Mouse (Mus musculus) monocyte, adult 5-6 weeks (primary cell): ENCODE data around the gene Dact1. TPM values are rescaled to one million over a fixed set of nuclear protein-coding genes. Genes with fewer than 3 reads are reported as not detected.

Experiments
- ATAC-seq: fragments of 153-309, 156-312 bp; replicated peaks from 2 replicates; pipeline ENCODE4 v1.8.0; 2017; ENCODE audit warnings: mild to moderate bottlenecking; ENCODE audit not compliant: low TSS enrichment, insufficient number of reproducible peaks, severe bottlenecking, poor library complexity, low FRiP score
- total RNA-seq: library from RNA; stranded (forward); fragments of 200-1000, 200-491, 200-594 nt; gene quantifications from 3 replicates; pipeline ENCODE4 v1.2.3, GENCODE M21; 2017

The Dact1 gene
- total RNA-seq, 1 experiment from 2014 or later, result not detected

DNA sequence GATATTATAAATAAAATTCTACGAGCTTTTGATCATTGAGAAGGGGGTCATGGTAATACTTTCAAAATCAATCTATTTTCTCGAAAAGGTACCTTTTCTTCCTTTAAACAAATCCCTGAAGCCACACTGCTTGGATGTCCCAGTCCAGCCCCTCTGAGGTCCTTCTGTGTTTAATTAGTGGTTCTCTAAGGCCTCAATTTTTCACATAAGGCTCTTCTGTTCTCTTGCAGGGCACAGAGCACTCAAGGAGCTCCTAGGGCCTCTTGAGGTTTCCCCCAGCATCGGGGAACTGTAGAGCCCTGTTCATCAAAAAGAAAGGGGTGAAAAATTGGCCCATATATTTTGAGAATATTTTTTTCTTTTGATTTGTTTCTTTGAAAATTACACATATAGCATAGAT is 23.0 kb downstream of the Dact1 start:
- ATAC-seq, result no peak

- ATAC-seq, result no peak
These were observed 23.9 kb downstream of the Dact1 start for GRCm38 (mm10) chr12:71333561-71333960.

- ATAC-seq, result no peak
These were observed 27.4 kb downstream of the Dact1 start for GRCm38 (mm10) chr12:71337025-71337582.

DNA sequence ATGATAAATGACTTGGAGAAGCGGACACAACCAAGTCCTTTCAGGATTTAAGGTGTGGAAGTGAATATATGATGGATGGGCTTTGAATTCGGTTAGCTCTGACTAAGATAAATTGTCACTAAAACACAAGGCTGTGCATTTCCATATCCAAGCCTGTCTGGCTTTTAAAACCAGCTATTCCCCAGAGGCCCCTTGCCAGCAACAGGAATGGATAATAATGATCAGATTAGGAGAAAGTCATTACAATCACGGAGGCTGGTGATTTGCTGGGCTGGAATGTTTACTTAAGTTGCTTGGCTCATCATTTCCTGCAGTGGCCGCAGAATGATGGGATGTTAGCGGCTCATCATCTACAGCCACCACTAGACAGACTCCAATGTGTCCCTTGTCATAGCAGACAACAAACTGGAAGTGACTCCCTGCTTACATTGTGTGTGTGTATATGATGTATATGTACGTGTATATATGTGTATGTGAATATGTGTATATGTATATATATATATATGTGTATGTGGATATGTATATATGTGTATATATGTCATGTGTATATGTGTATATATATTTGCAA is 28.3 kb downstream of the Dact1 start:
- ATAC-seq, result no peak

DNA sequence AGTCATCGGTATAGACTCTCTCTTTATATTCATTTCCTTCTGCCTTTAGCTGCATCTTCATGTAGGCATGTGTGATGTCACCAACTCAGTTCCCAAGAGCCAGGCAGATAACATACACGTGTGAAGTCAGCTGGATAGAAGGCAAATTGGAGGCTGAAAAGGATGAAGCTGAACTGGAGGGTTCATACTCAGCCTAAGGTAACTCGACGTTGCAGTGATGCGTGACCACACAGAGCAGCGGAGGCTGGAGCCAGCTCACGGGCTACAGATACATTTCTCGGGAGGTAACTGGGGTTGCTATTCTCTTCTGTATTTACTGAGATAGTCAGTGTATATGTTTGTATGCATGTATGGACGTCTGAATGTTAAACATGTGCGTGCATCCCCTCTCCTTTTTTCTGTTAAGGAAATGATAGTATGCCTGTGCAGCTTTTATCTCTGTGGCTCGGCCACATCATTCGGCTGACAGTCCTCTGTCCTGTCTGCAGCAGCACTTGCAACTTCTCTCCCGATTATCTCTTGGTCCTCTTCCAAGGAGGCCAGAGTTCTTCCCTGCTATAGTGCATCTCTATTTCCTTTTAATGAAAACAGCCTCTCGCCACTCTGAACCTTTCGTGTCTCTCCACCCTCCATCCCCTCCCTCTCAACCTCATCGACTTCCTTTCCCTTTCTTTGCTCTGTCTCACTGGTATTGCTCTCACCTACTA is 29.6 kb downstream of the Dact1 start:
- ATAC-seq, result no peak

- ATAC-seq, result no peak
These were observed 32.7 kb downstream of the Dact1 start for GRCm38 (mm10) chr12:71342397-71342796.

GRCm38 (mm10) chr12:71345471-71345870 is 35.8 kb downstream of the Dact1 start:
- ATAC-seq, result no peak

DNA sequence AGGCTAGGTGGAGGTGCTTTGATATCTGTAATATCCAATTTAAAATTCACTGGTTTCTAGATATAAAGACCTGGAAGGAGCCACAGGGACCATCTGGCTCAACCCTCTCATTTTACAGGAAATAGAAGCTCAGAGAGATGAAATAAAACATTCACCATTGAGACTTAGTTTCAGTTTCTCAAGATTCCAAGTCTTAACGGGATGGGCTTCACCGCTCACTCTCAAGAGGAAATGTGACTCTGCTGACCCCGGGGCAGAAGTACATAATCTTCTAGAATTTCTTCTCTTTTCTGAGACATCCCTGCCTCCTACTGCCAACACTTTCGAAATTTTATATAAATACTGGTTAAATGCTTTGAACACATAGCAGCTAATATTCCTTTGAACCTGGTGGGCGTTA is 36.4 kb downstream of the Dact1 start:
- no peak for ATAC-seq

GRCm38 (mm10) chr12:71348401-71348896 is 38.8 kb downstream of the Dact1 start:
- no peak for ATAC-seq

- no peak for ATAC-seq
These were observed 40.4 kb downstream of the Dact1 start for GRCm38 (mm10) chr12:71350077-71350476.

DNA sequence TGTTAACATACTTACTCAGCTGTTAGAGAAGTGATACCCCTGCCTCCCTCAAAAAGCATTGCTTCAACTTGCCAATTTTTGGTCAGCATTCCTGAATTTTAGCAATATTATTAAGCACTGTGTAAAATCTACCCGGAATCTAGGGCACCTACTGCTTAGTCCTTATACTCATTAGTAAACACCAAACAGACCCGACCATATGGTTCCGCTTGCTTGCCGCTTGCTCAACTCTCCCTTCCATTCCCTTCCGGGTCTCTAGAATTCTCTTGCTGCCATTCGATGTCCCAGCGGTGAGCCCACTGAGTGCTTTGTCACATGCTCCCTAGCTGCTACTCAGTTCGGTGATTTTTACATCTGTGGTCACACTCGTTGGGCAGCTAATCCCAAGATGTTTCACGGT is 45.0 kb downstream of the Dact1 start:
- no peak for ATAC-seq

DNA sequence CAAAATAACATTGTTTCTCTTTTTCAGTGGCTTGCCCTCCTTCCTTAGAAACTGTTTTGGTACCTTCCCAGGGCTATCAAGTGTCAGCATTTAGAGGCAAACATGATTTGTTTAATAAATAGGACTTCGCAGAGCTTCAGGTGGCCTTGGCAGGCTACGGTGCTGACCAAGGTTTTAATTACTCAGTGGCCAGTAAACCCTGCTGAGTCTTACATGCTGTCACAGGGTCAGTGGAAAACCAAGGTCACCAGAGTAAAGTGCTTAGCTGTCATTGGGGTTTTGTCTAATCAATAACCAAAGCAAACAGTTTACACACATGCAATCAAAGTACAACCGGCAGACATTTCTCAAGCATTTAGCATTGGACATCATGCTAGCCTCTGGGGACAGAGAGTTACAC is 45.4 kb downstream of the Dact1 start:
- ATAC-seq, result no peak

DNA sequence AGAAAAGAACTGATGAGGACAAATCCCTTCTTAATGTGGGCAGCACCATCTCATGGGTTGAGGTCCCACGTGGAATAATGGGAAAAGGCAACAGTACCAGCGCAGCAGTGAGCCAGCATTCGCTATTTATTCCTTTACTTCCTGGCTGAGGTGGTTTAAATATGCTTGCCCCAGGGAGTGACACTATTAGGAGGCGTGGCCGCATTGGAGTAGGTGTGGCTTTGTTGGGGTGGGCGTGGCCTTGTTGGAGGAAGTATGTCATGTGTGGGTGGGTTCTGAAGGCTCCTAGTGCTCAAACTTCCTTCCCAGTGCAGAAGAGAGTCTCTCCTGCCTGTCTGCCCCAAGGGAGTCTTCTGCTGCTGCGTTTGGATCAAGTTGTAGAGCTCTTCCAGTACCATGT is 51.9 kb downstream of the Dact1 start:
- no peak for ATAC-seq

DNA sequence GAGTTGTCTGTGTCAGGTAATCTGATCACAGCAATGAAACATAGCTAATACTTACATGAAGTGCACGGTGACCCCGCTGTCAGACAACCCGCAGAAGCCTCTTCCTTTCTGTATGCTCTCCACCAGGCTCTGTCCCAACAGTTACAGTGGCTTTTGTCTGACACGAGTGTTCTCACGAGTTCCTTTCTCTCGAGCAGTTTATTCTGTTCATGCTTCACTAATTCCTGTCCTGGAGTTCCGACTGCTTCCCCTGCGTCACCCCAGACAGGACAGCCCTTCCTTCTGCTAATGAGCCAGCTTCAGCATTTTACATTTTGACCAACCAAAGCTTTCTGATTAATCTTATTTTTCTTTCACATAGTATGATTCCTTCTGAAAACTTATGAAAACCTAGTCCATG is 52.7 kb downstream of the Dact1 start:
- ATAC-seq, result no peak

- ATAC-seq, result no peak
These were observed 54.4 kb downstream of the Dact1 start for GRCm38 (mm10) chr12:71364106-71364505.

DNA sequence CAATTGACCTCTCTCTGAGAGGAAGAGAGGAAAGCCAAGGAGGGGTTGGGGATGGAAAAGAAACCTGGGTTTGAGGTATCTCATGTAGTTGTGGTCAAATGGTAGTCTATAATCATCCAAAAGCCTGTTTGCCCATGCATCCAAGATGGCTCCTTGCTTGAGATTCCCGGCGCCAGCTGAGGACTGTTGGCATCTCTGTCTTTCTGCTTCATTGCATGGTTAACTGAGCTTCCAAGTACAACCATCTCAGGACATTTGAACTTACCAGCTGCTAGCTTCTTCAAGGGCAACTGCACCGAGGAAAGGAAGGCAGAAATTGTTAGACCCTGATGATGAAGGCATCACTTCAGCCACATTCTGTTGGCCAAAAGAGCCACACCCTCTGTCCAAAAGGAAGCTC is 54.8 kb downstream of the Dact1 start:
- ATAC-seq, result no peak

GRCm38 (mm10) chr12:71365208-71365607 is 55.5 kb downstream of the Dact1 start:
- ATAC-seq, result no peak

GRCm38 (mm10) chr12:71366175-71366574 is 56.5 kb downstream of the Dact1 start:
- no peak for ATAC-seq

DNA sequence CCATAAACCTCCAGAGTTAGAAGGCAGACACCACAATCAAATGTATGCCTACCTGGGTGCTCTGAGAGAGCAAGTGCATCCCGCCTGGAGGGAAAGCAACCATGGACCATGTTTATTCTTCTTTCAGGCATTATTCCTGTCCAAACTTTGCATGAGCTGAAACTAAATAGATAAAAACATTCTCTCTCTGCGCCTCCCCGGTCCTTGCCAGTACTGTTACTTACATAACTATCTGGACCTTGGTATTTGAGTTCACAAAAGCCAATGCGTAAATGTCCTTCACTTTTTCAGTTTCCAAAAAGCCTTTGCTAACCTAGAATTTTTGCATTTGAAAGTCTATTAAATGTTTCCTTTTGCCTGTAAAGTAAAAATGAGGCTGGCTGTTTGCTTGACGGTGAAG is 58.9 kb downstream of the Dact1 start:
- ATAC-seq, result no peak
